Mouse (Mus musculus) heart, postnatal 0 days (tissue): ENCODE results near the gene Timeless.
A peak's percentile ranks its signal among the peaks of the same experiment; 100 is the strongest.

ENCODE experiments used
- CTCF ChIP-seq: IDR thresholded peaks from 2 replicates; pipeline ENCODE4 v1.5.1; 2016; ENCODE audit warnings: antibody characterized with exemption, control low read depth, low read depth
- EP300 ChIP-seq: IDR thresholded peaks from 2 replicates; pipeline ENCODE4 v1.6.1; 2016; ENCODE audit warnings: antibody characterized with exemption, low read depth

DNA sequence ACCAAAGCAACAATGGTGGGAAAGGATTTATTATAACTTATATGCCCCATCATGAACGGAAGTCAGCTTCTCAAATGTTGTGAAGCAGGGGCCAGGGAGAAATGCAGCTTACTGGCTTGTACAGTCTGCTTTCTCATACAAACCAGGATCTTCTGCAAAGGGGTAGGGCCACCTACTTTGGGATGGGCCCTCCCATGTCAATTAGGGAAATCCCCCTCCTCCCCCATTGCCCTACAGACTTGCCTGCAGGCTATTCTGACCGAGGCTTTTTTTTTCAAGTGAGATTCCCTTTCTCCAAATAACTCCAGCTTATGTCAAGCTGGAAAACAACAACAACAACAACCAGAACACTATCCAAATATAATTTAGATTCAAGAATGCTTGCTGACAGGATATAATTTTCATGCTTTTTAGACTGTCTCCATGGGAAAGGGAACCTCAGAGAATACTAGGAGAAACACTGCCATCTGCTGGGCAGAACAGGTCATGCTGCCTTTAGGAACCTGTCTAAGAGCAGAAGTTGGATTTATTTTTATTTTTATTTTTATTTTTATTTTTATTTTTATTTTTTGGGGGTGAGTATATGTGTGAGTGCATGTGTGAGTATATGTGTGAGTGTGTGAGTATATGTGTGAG, 43.5 kb upstream of the Timeless start:
- TF ChIP-seq CTCF (peak; percentile 79), EP300 (no peak)
